Mouse (Mus musculus) kidney, adult 2 months (tissue): ENCODE data around the gene Herc2. TPM values are rescaled to one million over a fixed set of nuclear protein-coding genes. Genes with fewer than 3 reads are reported as not detected.

ENCODE experiments used
- DNase-seq: peaks from one replicate; pipeline ENCODE4 v3.0.0; 2021
- H3K27ac ChIP-seq: fragments of 200-500 bp; 2 replicates; pipeline ENCODE4 v1.5.1; 2012; ENCODE audit warnings: low read depth, low read length, control low read depth, inconsistent platforms; ENCODE audit not compliant: insufficient read depth
- H3K27me3 ChIP-seq: fragments of 200-500 bp; replicated peaks from 2 replicates; pipeline ENCODE4 v1.6.1; 2012; ENCODE audit warnings: mild to moderate bottlenecking, moderate library complexity, low read length, inconsistent platforms; ENCODE audit not compliant: control insufficient read depth, insufficient read depth
- H3K36me3 ChIP-seq: fragments of 200-500 bp; 2 replicates; pipeline ENCODE4 v1.6.1; 2012; ENCODE audit warnings: mild to moderate bottlenecking, moderate library complexity, low read length, inconsistent platforms; ENCODE audit not compliant: control insufficient read depth, insufficient read depth
- H3K4me1 ChIP-seq: fragments of 200-500 bp; 2 replicates; pipeline ENCODE4 v1.6.1; 2011; ENCODE audit warnings: low read length; ENCODE audit not compliant: control insufficient read depth, insufficient read depth
- H3K4me3 ChIP-seq: fragments of 200-500 bp; 2 replicates; pipeline ENCODE4 v1.5.1; 2011; ENCODE audit warnings: mild to moderate bottlenecking, low read depth, low read length, control low read depth; ENCODE audit not compliant: insufficient read depth
- CTCF ChIP-seq: fragments of 200-500 bp; conservative IDR thresholded peaks from 2 replicates; pipeline ENCODE4 v1.5.1; 2011; ENCODE audit warnings: low read depth, mild to moderate bottlenecking, control low read depth, low read length, moderate library complexity, mixed read lengths; ENCODE audit not compliant: insufficient read depth, insufficient read length
- POLR2A ChIP-seq: fragments of 200-500 bp; IDR thresholded peaks from one replicate; pipeline ENCODE4 v1.6.1; 2011; ENCODE audit warnings: low read depth, low read length, control low read depth
- WGBS: fragments of 180-500 bp; shearing (Covaris S2); methylation state at CpG from one replicate; pipeline ENCODE4 v1.1.7; 2018; 5-methylcytosine and 5-hydroxymethylcytosine counted together
- polyA plus RNA-seq: library from polyadenylated mRNA; depleted of rRNA; stranded (reverse); fragments of >200 nt; gene quantifications from 2 replicates; pipeline ENCODE4 v1.2.3, GENCODE M21; 2012; rRNA removed

Gene Herc2
- polyA plus RNA-seq, 1 experiment, result 19.0 TPM

DNA sequence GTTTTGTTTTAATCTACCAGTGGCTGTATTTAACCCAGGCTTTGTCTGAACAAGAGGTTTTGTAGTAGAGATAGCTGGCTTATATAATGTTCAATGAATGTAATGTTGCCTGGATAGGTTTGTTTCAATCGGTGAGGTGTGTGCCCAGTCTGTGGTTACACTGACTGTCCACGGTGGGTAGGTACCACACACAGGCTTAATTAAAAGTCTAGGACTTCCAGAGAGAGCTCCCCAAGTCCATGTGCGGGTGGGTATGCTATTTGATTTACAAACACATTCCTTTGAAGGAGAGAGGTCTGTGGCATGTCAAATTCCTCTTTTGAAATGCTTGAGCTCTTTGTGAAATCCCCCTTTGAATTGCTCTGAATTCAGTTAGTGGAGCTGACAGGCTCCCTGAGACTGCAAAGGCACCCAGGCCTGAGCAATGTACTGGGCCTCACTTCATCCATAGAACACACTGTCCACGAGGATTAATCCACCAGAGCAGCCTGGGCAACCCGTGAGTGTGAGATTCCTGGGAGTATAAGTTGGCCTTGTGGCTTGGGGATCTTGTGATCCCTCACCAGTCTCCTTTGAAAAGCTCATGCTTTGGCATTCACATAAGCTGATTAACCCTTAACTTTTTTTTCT, 185.9 kb downstream of the Herc2 start:
- no peaks in the 10 kb centered on the region for H3K4me1 ChIP-seq
- no peaks in the 10 kb centered on the region; the same call in 1 of the 2 replicates for H3K36me3 ChIP-seq
- TF ChIP-seq POLR2A, result no peak
- no peak for TF ChIP-seq CTCF
- DNase-seq, result no peak
- 48% methylated on average over 5 of the region's 5 CpGs for WGBS
- H3K27me3 ChIP-seq, result no peaks in the 10 kb centered on the region
- H3K27ac ChIP-seq, result no peak overlapping the region
- H3K4me3 ChIP-seq, result no peak overlapping the region

GRCm38 (mm10) chr7:56236617-56237016, 186.6 kb downstream of the Herc2 start:
- TF ChIP-seq CTCF, result no peak
- no peaks in the 10 kb centered on the region; the same call in 1 of the 2 replicates for H3K36me3 ChIP-seq
- H3K27ac ChIP-seq, result no peak overlapping the region
- no peak overlapping the region for H3K4me3 ChIP-seq
- WGBS, result 84% methylated on average over 3 of the region's 3 CpGs
- H3K27me3 ChIP-seq, result no peaks in the 10 kb centered on the region
- DNase-seq, result no peak
- H3K4me1 ChIP-seq, result no peaks in the 10 kb centered on the region

- Histone ChIP-seq H3K27me3 (no peaks in the 10 kb centered on the region), H3K4me1 (no peaks in the 10 kb centered on the region), H3K36me3 (no peaks in the 10 kb centered on the region), H3K27ac (no peak within 1 kb of the TSS), H3K4me3 (no peak within 1 kb of the TSS)
- no peak for TF ChIP-seq POLR2A
- TF ChIP-seq CTCF, result no peak
- DNase-seq, result no peak
- WGBS, result 35% methylated on average over 3 of the region's 3 CpGs
Measured at GRCm38 (mm10) chr7:56239543-56239942, 189.5 kb downstream of the Herc2 start, which contains the start of gene Oca2. Gene Oca2, plus strand, starts transcription at chr7:56239760.

GRCm38 (mm10) chr7:56254568-56254967, 204.6 kb downstream of the Herc2 start:
- Histone ChIP-seq H3K27me3 (no peaks in the 10 kb centered on the region), H3K4me1 (no peaks in the 10 kb centered on the region), H3K36me3 (no peaks in the 10 kb centered on the region), H3K4me3 (no peak overlapping the region), H3K27ac (no peak overlapping the region)
- no peak for TF ChIP-seq POLR2A
- TF ChIP-seq CTCF, result no peak
- DNase-seq, result no peak
- WGBS, result 86% methylated on average over 10 of the region's 10 CpGs

GRCm38 (mm10) chr7:56257875-56258441, 208.0 kb downstream of the Herc2 start:
- H3K36me3 ChIP-seq, result no peaks in the 10 kb centered on the region
- no peak overlapping the region for H3K27ac ChIP-seq
- H3K4me3 ChIP-seq, result no peak overlapping the region
- H3K4me1 ChIP-seq, result no peaks in the 10 kb centered on the region
- no peak for DNase-seq
- TF ChIP-seq POLR2A (no peak), CTCF (no peak)
- 63% methylated on average over 3 of the region's 3 CpGs for WGBS
- no peaks in the 10 kb centered on the region for H3K27me3 ChIP-seq

- no peak overlapping the region for H3K4me3 ChIP-seq
- no peaks in the 10 kb centered on the region for H3K36me3 ChIP-seq
- no peaks in the 10 kb centered on the region for H3K4me1 ChIP-seq
- WGBS, result 88% methylated on average over 2 of the region's 2 CpGs
- no peaks in the 10 kb centered on the region for H3K27me3 ChIP-seq
- H3K27ac ChIP-seq, result no peak overlapping the region
- TF ChIP-seq CTCF, result no peak
- TF ChIP-seq POLR2A, result no peak
- no peak for DNase-seq
Measured at GRCm38 (mm10) chr7:56277506-56277905, 227.5 kb downstream of the Herc2 start.

Other genes starting within 250 kb of the Herc2 start
- gene Cyfip1, start 208.5 kb upstream of the Herc2 start, polyA plus RNA-seq, result 28.5 and 32.7 TPM in 2 replicates
- gene Nipa2, start 87.7 kb upstream of the Herc2 start, polyA plus RNA-seq, result 7.7 and 10.3 TPM in 2 replicates
- gene Nipa1, start 30.2 kb upstream of the Herc2 start, polyA plus RNA-seq, result 3.6 and 4.5 TPM in 2 replicates
- not detected in 2 replicates for gene Oca2, start 189.6 kb downstream of the Herc2 start, polyA plus RNA-seq